Mouse (Mus musculus): Measurements from ENCODE around the gene Faap20. TPM values are rescaled to one million over a fixed set of nuclear protein-coding genes. Genes with fewer than 3 reads are reported as not detected.

Gene Faap20
- total RNA-seq, 2 experiments from 2014 or later: 14.0 to 25.0 TPM

Other genes starting within 250 kb of the Faap20 start
- gene Plch2, start 193.0 kb upstream of the Faap20 start, total RNA-seq (2014; fragmentation: Nextera tagmentation): 0.30 TPM in 1 of 2 replicates, not detected in the other
- not detected in 2 replicates for gene Plch2, start 193.0 kb upstream of the Faap20 start, total RNA-seq (2017)
- 10.5 and 11.0 TPM in 2 replicates for gene Pex10, start 182.8 kb upstream of the Faap20 start, total RNA-seq (2014; fragmentation: Nextera tagmentation)
- gene Pex10, start 182.8 kb upstream of the Faap20 start, total RNA-seq (2017): 13.4 and 18.6 TPM in 2 replicates
- 93.3 and 125 TPM in 2 replicates for gene Rer1, start 163.4 kb upstream of the Faap20 start, total RNA-seq (2014; fragmentation: Nextera tagmentation)
- gene Rer1, start 163.4 kb upstream of the Faap20 start, total RNA-seq (2017): 106 and 134 TPM in 2 replicates
- gene Morn1, start 163.2 kb upstream of the Faap20 start, total RNA-seq (2014; fragmentation: Nextera tagmentation): 0.62 and 1.2 TPM in 2 replicates
- gene Morn1, start 163.2 kb upstream of the Faap20 start, total RNA-seq (2017): 1.6 and 4.7 TPM in 2 replicates
- 18.1 and 19.4 TPM in 2 replicates for gene Ski, start 27.2 kb upstream of the Faap20 start, total RNA-seq (2014; fragmentation: Nextera tagmentation)
- gene Ski, start 27.2 kb upstream of the Faap20 start, total RNA-seq (2017): 4.7 and 8.6 TPM in 2 replicates
- not detected in 2 replicates for gene Prkcz, start 111.6 kb downstream of the Faap20 start, total RNA-seq (2014; fragmentation: Nextera tagmentation)
- not detected in 2 replicates for gene Prkcz, start 111.6 kb downstream of the Faap20 start, total RNA-seq (2017)
- not detected in 2 replicates for gene Gabrd, start 148.3 kb downstream of the Faap20 start, total RNA-seq (2014; fragmentation: Nextera tagmentation)
- gene Gabrd, start 148.3 kb downstream of the Faap20 start, total RNA-seq (2017): not detected in 2 replicates
- 0.92 TPM in 1 of 2 replicates, not detected in the other for gene Cfap74, start 159.4 kb downstream of the Faap20 start, total RNA-seq (2014; fragmentation: Nextera tagmentation)
- 0.13 TPM in 1 of 2 replicates, not detected in the other for gene Cfap74, start 159.4 kb downstream of the Faap20 start, total RNA-seq (2017)
- not detected in 2 replicates for gene Tmem52, start 219.3 kb downstream of the Faap20 start, total RNA-seq (2014; fragmentation: Nextera tagmentation)
- gene Tmem52, start 219.3 kb downstream of the Faap20 start, total RNA-seq (2017): not detected in 2 replicates
- gene Gnb1, start 241.6 kb downstream of the Faap20 start, total RNA-seq (2014; fragmentation: Nextera tagmentation): 220 and 223 TPM in 2 replicates
- gene Gnb1, start 241.6 kb downstream of the Faap20 start, total RNA-seq (2017): 135 and 137 TPM in 2 replicates

Measured in granulocyte monocyte progenitor cell, adult 5-6 weeks (primary cell).